Mouse (Mus musculus) ES-E14 (cell line): Measurements from ENCODE around the gene Klhdc7b.

Experiments used
- HCFC1 ChIP-seq: IDR thresholded peaks from 2 replicates; pipeline ENCODE4 v1.6.1; 2012; ENCODE audit warnings: low read length, inconsistent platforms, borderline replicate concordance; ENCODE audit not compliant: insufficient read depth
- MAFK ChIP-seq: IDR thresholded peaks from 2 replicates; pipeline ENCODE4 v1.6.1; 2014; ENCODE audit warnings: mild to moderate bottlenecking, low read depth, low read length, inconsistent platforms; ENCODE audit not compliant: insufficient read depth
- ZC3H11A ChIP-seq: IDR thresholded peaks from 2 replicates; pipeline ENCODE4 v1.6.1; 2012; ENCODE audit warnings: low read depth, mild to moderate bottlenecking, inconsistent platforms, low read length, borderline replicate concordance

GRCm38 (mm10) chr15:89351302-89351701 lies 33.4 kb upstream of the Klhdc7b start:
- no peak for TF ChIP-seq ZC3H11A
- TF ChIP-seq MAFK = no peak
- TF ChIP-seq HCFC1 = no peak
